Mouse (Mus musculus) C2C12 (cell line): Measurements from ENCODE around the gene Flnc. TPM values are rescaled to one million over a fixed set of nuclear protein-coding genes. Genes with fewer than 3 reads are reported as not detected.

ENCODE experiments used
- H3K27me3 ChIP-seq: one replicate; pipeline ENCODE4 v1.6.1; 2011; ENCODE audit not compliant: control insufficient read depth, insufficient read depth, insufficient read length
- H3K36me3 ChIP-seq: one replicate; pipeline ENCODE4 v1.6.1; 2011; ENCODE audit not compliant: control insufficient read depth, insufficient read depth
- H3K4me3 ChIP-seq: one replicate; pipeline ENCODE4 v1.5.1; 2011; ENCODE audit warnings: mild to moderate bottlenecking, control low read depth; ENCODE audit not compliant: poor library complexity, insufficient read depth, severe bottlenecking
- H3K79me2 ChIP-seq: one replicate; pipeline ENCODE4 v1.6.1; 2011; ENCODE audit not compliant: control insufficient read depth, insufficient read depth
- H3K79me3 ChIP-seq: one replicate; pipeline ENCODE4 v1.6.1; 2011; ENCODE audit warnings: low read depth, control low read depth
- H3ac ChIP-seq: one replicate; pipeline ENCODE3; 2011; ENCODE audit warnings: low read depth; ENCODE audit not compliant: control insufficient read depth, insufficient read length
- CEBPB ChIP-seq: IDR thresholded peaks from one replicate; pipeline ENCODE4 v1.6.1; 2011; ENCODE audit warnings: low read depth, mild to moderate bottlenecking, control low read depth, moderate library complexity
- CTCF ChIP-seq: IDR thresholded peaks from one replicate; pipeline ENCODE4 v1.5.1; 2011; ENCODE audit not compliant: control insufficient read depth, insufficient read depth, insufficient read length
- FOSL1 ChIP-seq: IDR thresholded peaks from one replicate; pipeline ENCODE4 v1.8.0; 2011; ENCODE audit warnings: mild to moderate bottlenecking, low read length; ENCODE audit not compliant: poor library complexity, insufficient read depth, severe bottlenecking
- MAX ChIP-seq: IDR thresholded peaks from one replicate; pipeline ENCODE4 v1.6.1; 2011; ENCODE audit warnings: mild to moderate bottlenecking, control low read depth
- MYOD1 ChIP-seq: IDR thresholded peaks from one replicate; pipeline ENCODE4 v1.6.1; 2011; ENCODE audit warnings: low read depth; ENCODE audit not compliant: control insufficient read depth, insufficient read length
- MYOG ChIP-seq: IDR thresholded peaks from one replicate; pipeline ENCODE4 v1.6.1; 2011; ENCODE audit not compliant: control insufficient read depth, insufficient read length; ENCODE audit errors: extremely low read depth
- USF1 ChIP-seq: IDR thresholded peaks from one replicate; pipeline ENCODE4 v1.6.1; 2011; ENCODE audit warnings: low read depth, mild to moderate bottlenecking, control low read depth, moderate library complexity
- microRNA-seq: library from miRNA; unstranded; fragments of <30 nt; microRNA quantifications from one replicate; pipeline ENCODE4, GENCODE M21; 2019; ENCODE audit warnings: borderline microRNAs expressed
- polyA plus RNA-seq: library from polyadenylated mRNA; unstranded; fragments of >200 nt; fragmentation: generic; extraction: Trizol; gene quantifications from one replicate; pipeline ENCODE4 v1.2.1, GENCODE M21; 2012; ENCODE audit warnings: missing spikeins

Flnc gene
- polyA plus RNA-seq, 1 experiment: 51.0 TPM

DNA sequence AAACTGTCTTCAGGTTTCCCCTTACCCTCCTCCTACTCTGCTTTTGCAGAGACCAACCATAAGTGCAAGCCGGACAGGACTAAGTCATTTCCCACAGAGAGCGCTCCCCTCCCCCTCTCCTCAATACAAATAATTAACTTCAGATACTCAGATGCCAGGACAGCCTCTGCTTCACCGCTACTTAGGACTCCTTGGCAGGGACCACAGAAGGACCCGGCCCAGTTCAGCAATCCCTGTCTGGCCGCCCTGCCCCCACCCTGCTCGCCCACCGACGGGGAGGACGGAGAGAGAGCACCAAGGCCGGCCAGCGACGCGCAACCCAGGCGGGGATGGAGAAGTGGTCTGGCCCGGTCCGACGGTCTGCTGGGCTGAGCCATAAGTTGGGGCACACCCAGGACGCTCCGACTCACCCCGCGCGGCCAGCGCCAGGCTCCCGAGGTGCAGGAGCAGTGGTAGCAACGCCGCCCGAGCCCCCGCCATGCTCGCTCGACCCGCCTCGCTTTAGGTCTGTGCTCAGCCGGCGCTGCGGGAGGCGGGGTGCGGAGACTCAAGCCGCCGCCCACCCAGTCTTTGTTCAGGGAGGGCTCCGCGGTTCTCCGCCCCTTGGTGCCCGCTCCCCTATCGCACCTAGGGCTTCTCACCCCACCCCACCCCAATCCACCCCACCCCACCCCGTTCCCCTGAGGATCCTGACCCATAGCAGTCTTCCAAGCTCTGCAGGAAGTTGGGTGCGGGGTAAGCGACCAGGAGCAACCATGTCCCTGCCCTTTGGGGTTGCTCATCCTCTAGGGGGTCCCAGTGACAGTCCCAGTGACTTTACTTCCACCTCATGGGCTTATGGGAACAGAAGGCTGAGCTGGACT is 74.6 kb downstream of the Flnc start, which contains the start of gene Kcp:
Gene Kcp, minus strand, starts transcription at position 506 of the 863 bp plus-strand sequence.
- no peaks in the 10 kb centered on the region for H3K36me3 ChIP-seq
- H3ac ChIP-seq: no peak within 1 kb of the TSS
- no peaks in the 10 kb centered on the region for H3K79me2 ChIP-seq
- H3K79me3 ChIP-seq: no peaks in the 10 kb centered on the region
- H3K4me3 ChIP-seq: no peak within 1 kb of the TSS
- H3K27me3 ChIP-seq: peaks cover 34% of the 10 kb centered on the region
- TF ChIP-seq MAX (no peak), USF1 (no peak), MYOD1 (no peak), CEBPB (no peak), MYOG (no peak), CTCF (no peak), FOSL1 (no peak)

DNA sequence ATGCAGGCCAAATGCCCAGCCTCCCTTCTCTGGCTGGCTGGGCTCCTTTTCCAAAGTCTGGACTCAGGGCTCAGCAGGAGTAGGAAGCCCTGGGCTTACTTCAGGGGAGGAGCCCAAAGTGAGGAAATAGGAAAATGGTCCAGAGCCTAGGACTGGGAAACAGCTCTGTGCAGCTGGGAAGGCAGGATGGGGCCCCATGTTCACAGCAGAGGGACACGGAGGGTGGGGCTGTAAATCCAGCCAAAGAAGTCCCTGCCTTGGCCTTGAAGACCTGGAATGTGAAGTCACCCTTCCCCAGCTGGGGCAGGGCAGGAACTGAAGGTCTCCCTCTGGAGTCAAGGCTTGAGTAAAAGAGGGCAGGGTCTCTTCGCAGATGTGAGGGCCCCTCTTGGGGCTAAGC is 76.0 kb downstream of the Flnc start:
- H3K79me3 ChIP-seq: no peaks in the 10 kb centered on the region
- no peak overlapping the region for H3K4me3 ChIP-seq
- no peak overlapping the region for H3ac ChIP-seq
- H3K36me3 ChIP-seq: no peaks in the 10 kb centered on the region
- TF ChIP-seq FOSL1 (no peak), USF1 (no peak), CEBPB (no peak), MYOD1 (no peak), CTCF (no peak), MYOG (no peak), MAX (no peak)
- H3K79me2 ChIP-seq: no peaks in the 10 kb centered on the region
- H3K27me3 ChIP-seq: peaks cover 27% of the 10 kb centered on the region

Small RNAs within 50 kb of the gene (microRNA-seq; reads per million reads assigned to microRNA genes)
- gene Gm26220 (not detected), gene Gm44354 (not detected)

Other genes starting within 250 kb of the Flnc start
- 65.9 TPM for gene Impdh1, start 216.9 kb upstream of the Flnc start, polyA plus RNA-seq
- 33.9 TPM for gene Hilpda, start 160.8 kb upstream of the Flnc start, polyA plus RNA-seq
- gene Fam71f2, start 153.7 kb upstream of the Flnc start, polyA plus RNA-seq: 0.19 TPM
- gene Fam71f1, start 114.1 kb upstream of the Flnc start, polyA plus RNA-seq: 0.22 TPM
- 169 TPM for gene Calu, start 85.2 kb upstream of the Flnc start, polyA plus RNA-seq
- 0.06 TPM for gene Opn1sw, start 44.8 kb upstream of the Flnc start, polyA plus RNA-seq
- 8.1 TPM for gene Ccdc136, start 36.9 kb upstream of the Flnc start, polyA plus RNA-seq
- gene Atp6v1f, start 34.5 kb downstream of the Flnc start, polyA plus RNA-seq: 210 TPM
- gene Atp6v1fnb, start 38.2 kb downstream of the Flnc start, polyA plus RNA-seq: not detected
- gene Kcp, start 74.7 kb downstream of the Flnc start, polyA plus RNA-seq: 0.18 TPM
- gene Irf5, start 93.4 kb downstream of the Flnc start, polyA plus RNA-seq: 7.6 TPM
- 29.4 TPM for gene Tnpo3, start 176.6 kb downstream of the Flnc start, polyA plus RNA-seq